Comparison of ENCODE assay signal across 15 mouse cellular contexts in the genomic region with DNA sequence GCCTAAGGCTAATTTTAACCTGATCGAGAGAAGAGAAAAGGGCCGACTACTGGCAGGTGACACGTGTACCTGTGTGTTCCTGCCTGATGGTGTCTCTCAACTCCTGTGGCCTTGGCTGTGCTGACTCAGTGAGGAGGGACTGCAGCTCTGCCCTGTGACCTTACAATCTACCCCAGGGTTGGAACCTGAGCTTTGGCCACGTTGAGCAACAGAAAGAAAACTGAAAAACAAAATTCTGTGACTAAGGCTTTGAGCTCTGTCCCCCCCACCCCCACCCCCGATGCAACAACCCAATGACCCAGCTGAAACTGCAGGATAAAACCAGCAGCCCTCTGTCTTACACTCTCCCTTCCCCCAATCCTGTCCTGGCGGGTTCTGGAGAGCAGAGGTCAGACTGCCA.
A peak's percentile ranks its signal among the peaks of the same experiment; 100 is the strongest.
DNase-seq lines count a peak whose midpoint lies in the region; ATAC-seq and TF ChIP-seq lines count a peak whose summit lies in the region.
"Had no signal": no experiment of that assay in that cellular context is flagged by ENCODE, and none has a peak within 500 bp of the region (broad histone marks: within the 10 kb centered on the region; RNA-seq: fewer than 3 reads in every experiment).

No protein-coding gene starts in this region.

- H3K4me2 ChIP-seq in forebrain, embryonic 14.5 days (ENCODE audit: low read length) = no peak overlapping the region
- H3K4me2 ChIP-seq in liver, postnatal 0 days (ENCODE audit: low read depth, low read length) = no peak overlapping the region
- H3K4me2 ChIP-seq: heart, embryonic 13.5 days; hindbrain, embryonic 14.5 days; lung, embryonic 15.5 days had no signal

- peak; percentile 22; the same call in 1 of the 2 replicates for TF ChIP-seq CTCF in liver, postnatal 0 days (IDR thresholded peaks at IDR 0.05; ENCODE audit: low read depth)

- H3K27me3 ChIP-seq in forebrain, embryonic 10.5 days (ENCODE audit: poor library complexity, severe bottlenecking) = 0 out of 2 replicates have a peak, but pooled peaks cover 6% of the 10 kb centered on the region
- no peaks in the 10 kb centered on the region for H3K27me3 ChIP-seq in forebrain, embryonic 14.5 days (replicated peaks; ENCODE audit: control insufficient read depth, insufficient read depth, low read length)
- no peaks in the 10 kb centered on the region for H3K27me3 ChIP-seq in liver, postnatal 0 days (ENCODE audit: insufficient read depth, low read length)
- H3K27me3 ChIP-seq: heart, embryonic 13.5 days; lung, embryonic 15.5 days had no signal

- intact Hi-C loops in heart, postnatal 36 days (cut with DNase I) = no loop called here

- peak; percentile 87 for TF ChIP-seq EP300 in liver, postnatal 0 days (IDR thresholded peaks at IDR 0.05; ENCODE audit: low read depth)

- DNase-seq in forebrain, embryonic 10.5 days (ENCODE audit: extremely low spot score, low spot score) = no peak
- DNase-seq in forebrain, embryonic 14.5 days (ENCODE audit: low spot score) = no peak
- DNase-seq in adipocyte (ENCODE audit: low spot score) = peak; percentile 70
- peak; percentile 32 for DNase-seq in kidney, postnatal 14 days
- peak; percentile 69 for DNase-seq in liver, postnatal 0 days
- no peak for DNase-seq in right cerebral cortex, postnatal 14 days
- DNase-seq in T-cell, adult 2 months (ENCODE audit: low spot score) = no peak
- no peak for DNase-seq in heart, postnatal 36 days
- DNase-seq: B cell, adult 2 months; cerebellum, postnatal 10 days had no signal

- no peaks in the 10 kb centered on the region for H3K36me3 ChIP-seq in forebrain, embryonic 10.5 days (replicated peaks)
- no peaks in the 10 kb centered on the region for H3K36me3 ChIP-seq in forebrain, embryonic 14.5 days (ENCODE audit: control insufficient read depth, insufficient read depth, low read length)
- no peaks in the 10 kb centered on the region for H3K36me3 ChIP-seq in liver, postnatal 0 days (replicated peaks; ENCODE audit: insufficient read depth, low read length)
- H3K36me3 ChIP-seq: embryonic facial prominence, embryonic 10.5 days; heart, embryonic 13.5 days; lung, embryonic 15.5 days had no signal

- no peak for ATAC-seq in forebrain, embryonic 14.5 days
- ATAC-seq in liver, postnatal 0 days = peak; percentile 82

- 58% methylated on average over 6 of the region's 6 CpGs for WGBS in forebrain, embryonic 10.5 days
- 63% methylated on average over 6 of the region's 6 CpGs for WGBS in forebrain, embryonic 14.5 days
- WGBS in liver, postnatal 0 days (ENCODE audit: insufficient replicate concordance) = 36% methylated on average over 6 of the region's 6 CpGs

- H3K27ac ChIP-seq in forebrain, embryonic 10.5 days = 0 out of 2 replicates have a peak overlapping the region, but pooled peaks have one; percentile 40
- no peak overlapping the region for H3K27ac ChIP-seq in forebrain, embryonic 14.5 days (ENCODE audit: low read depth, low read length)
- H3K27ac ChIP-seq in liver, postnatal 0 days (ENCODE audit: low read depth) = peak overlapping the region; percentile 97
- H3K27ac ChIP-seq: embryonic facial prominence, embryonic 10.5 days; heart, embryonic 13.5 days; hindbrain, embryonic 14.5 days; lung, embryonic 15.5 days had no signal

- H3K4me1 ChIP-seq in forebrain, embryonic 10.5 days = peaks cover 29% of the 10 kb centered on the region
- H3K4me1 ChIP-seq in forebrain, embryonic 14.5 days (ENCODE audit: control insufficient read depth, insufficient read depth, low read length) = no peaks in the 10 kb centered on the region
- peaks cover 29% of the 10 kb centered on the region for H3K4me1 ChIP-seq in liver, postnatal 0 days (ENCODE audit: insufficient read depth)
- H3K4me1 ChIP-seq: lung, embryonic 15.5 days had no signal

- no peaks in the 10 kb centered on the region for H3K9me3 ChIP-seq in forebrain, embryonic 10.5 days
- no peaks in the 10 kb centered on the region for H3K9me3 ChIP-seq in forebrain, embryonic 14.5 days (replicated peaks; ENCODE audit: control insufficient read depth, low read length)
- no peaks in the 10 kb centered on the region for H3K9me3 ChIP-seq in liver, postnatal 0 days (ENCODE audit: low read length)
- H3K9me3 ChIP-seq: embryonic facial prominence, embryonic 10.5 days; heart, embryonic 13.5 days; lung, embryonic 15.5 days had no signal

- no peak overlapping the region for H3K4me3 ChIP-seq in forebrain, embryonic 10.5 days
- no peak overlapping the region for H3K4me3 ChIP-seq in forebrain, embryonic 14.5 days (ENCODE audit: low read depth, low read length)
- no peak overlapping the region for H3K4me3 ChIP-seq in liver, postnatal 0 days (ENCODE audit: low read depth, low read length)
- H3K4me3 ChIP-seq: embryonic facial prominence, embryonic 10.5 days; heart, embryonic 13.5 days; lung, embryonic 15.5 days; myocyte had no signal

- no peak overlapping the region for H3K9ac ChIP-seq in forebrain, embryonic 14.5 days (ENCODE audit: low read length)
- H3K9ac ChIP-seq in liver, postnatal 0 days (replicated peaks) = no peak overlapping the region; the same call in 1 of the 2 replicates
- H3K9ac ChIP-seq: heart, embryonic 13.5 days; hindbrain, embryonic 14.5 days; lung, embryonic 15.5 days had no signal

Comparison
In these comparisons a context has a peak if more than half of its experiments do, and no peak if none do; other contexts are left out.
1. DNase-seq: peak in adipocyte (single experiment), kidney, postnatal 14 days (single experiment) and liver, postnatal 0 days (single experiment); none in forebrain, embryonic 10.5 days (single experiment), forebrain, embryonic 14.5 days (single experiment), right cerebral cortex, postnatal 14 days (single experiment), T-cell, adult 2 months (single experiment) and heart, postnatal 36 days (0 of 2).